Mouse (Mus musculus): ENCODE results near the gene P4ha2. TPM values are rescaled to one million over a fixed set of nuclear protein-coding genes. Genes with fewer than 3 reads are reported as not detected.

Gene P4ha2
- polyA plus RNA-seq, 1 experiment from 2014 or later = 47.4 TPM

GRCm38 (mm10) chr11:54155864-54156263, 56.0 kb downstream of the P4ha2 start:
- no peaks in the 10 kb centered on the region for H3K4me1 ChIP-seq (replicated peaks; ENCODE audit: control insufficient read depth, insufficient read depth, low read length)
- no peaks in the 10 kb centered on the region for H3K27me3 ChIP-seq (ENCODE audit: control insufficient read depth, insufficient read depth, low read depth, low read length)
- no peak overlapping the region for H3K9ac ChIP-seq (ENCODE audit: low read length)
- H3K36me3 ChIP-seq (ENCODE audit: control insufficient read depth, insufficient read depth, low read length) = no peaks in the 10 kb centered on the region
- 64% methylated on average over 6 of the region's 6 CpGs for WGBS
- peak overlapping the region; percentile 50 for H3K27ac ChIP-seq (ENCODE audit: low read length)
- H3K4me3 ChIP-seq (ENCODE audit: low read length) = no peak overlapping the region
- H3K9me3 ChIP-seq (ENCODE audit: control insufficient read depth, low read length) = no peaks in the 10 kb centered on the region
- peak; percentile 80 for ATAC-seq (ENCODE audit: low read depth)
- H3K4me2 ChIP-seq (ENCODE audit: low read depth, low read length) = no peak overlapping the region

GRCm38 (mm10) chr11:54156504-54156903, 56.6 kb downstream of the P4ha2 start:
- Histone ChIP-seq H3K36me3 (ENCODE audit: control insufficient read depth, insufficient read depth, low read length) (no peaks in the 10 kb centered on the region), H3K4me2 (ENCODE audit: low read depth, low read length) (no peak overlapping the region), H3K27me3 (ENCODE audit: control insufficient read depth, insufficient read depth, low read depth, low read length) (no peaks in the 10 kb centered on the region), H3K4me1 (replicated peaks; ENCODE audit: control insufficient read depth, insufficient read depth, low read length) (no peaks in the 10 kb centered on the region), H3K4me3 (ENCODE audit: low read length) (no peak overlapping the region), H3K9ac (ENCODE audit: low read length) (no peak overlapping the region), H3K27ac (ENCODE audit: low read length) (peak overlapping the region; percentile 65), H3K9me3 (ENCODE audit: control insufficient read depth, low read length) (no peaks in the 10 kb centered on the region)
- ATAC-seq (ENCODE audit: low read depth) = 0 out of 2 replicates have a peak, but pooled peaks have one; percentile 4

GRCm38 (mm10) chr11:54157586-54157985, 57.7 kb downstream of the P4ha2 start:
- Histone ChIP-seq H3K36me3 (ENCODE audit: control insufficient read depth, insufficient read depth, low read length) (no peaks in the 10 kb centered on the region), H3K9me3 (ENCODE audit: control insufficient read depth, low read length) (no peaks in the 10 kb centered on the region), H3K27ac (ENCODE audit: low read length) (no peak overlapping the region), H3K4me2 (ENCODE audit: low read depth, low read length) (no peak overlapping the region), H3K27me3 (ENCODE audit: control insufficient read depth, insufficient read depth, low read depth, low read length) (no peaks in the 10 kb centered on the region), H3K4me3 (ENCODE audit: low read length) (no peak overlapping the region), H3K9ac (ENCODE audit: low read length) (no peak overlapping the region), H3K4me1 (replicated peaks; ENCODE audit: control insufficient read depth, insufficient read depth, low read length) (no peaks in the 10 kb centered on the region)
- no peak for ATAC-seq (ENCODE audit: low read depth)
- 71% methylated on average over 8 of the region's 8 CpGs for WGBS

- H3K9me3 ChIP-seq (ENCODE audit: control insufficient read depth, low read length) = no peaks in the 10 kb centered on the region
- H3K4me1 ChIP-seq (replicated peaks; ENCODE audit: control insufficient read depth, insufficient read depth, low read length) = no peaks in the 10 kb centered on the region
- no peak overlapping the region for H3K4me2 ChIP-seq (ENCODE audit: low read depth, low read length)
- no peak overlapping the region for H3K4me3 ChIP-seq (ENCODE audit: low read length)
- no peak overlapping the region for H3K27ac ChIP-seq (ENCODE audit: low read length)
- ATAC-seq (ENCODE audit: low read depth) = no peak
- 76% methylated on average over 5 of the region's 5 CpGs for WGBS
- no peaks in the 10 kb centered on the region for H3K27me3 ChIP-seq (ENCODE audit: control insufficient read depth, insufficient read depth, low read depth, low read length)
- no peak overlapping the region for H3K9ac ChIP-seq (ENCODE audit: low read length)
- no peaks in the 10 kb centered on the region for H3K36me3 ChIP-seq (ENCODE audit: control insufficient read depth, insufficient read depth, low read length)
These were observed 60.5 kb downstream of the P4ha2 start for GRCm38 (mm10) chr11:54160435-54160834.

- Histone ChIP-seq H3K27ac (ENCODE audit: low read length) (no peak overlapping the region), H3K9me3 (ENCODE audit: control insufficient read depth, low read length) (no peaks in the 10 kb centered on the region), H3K36me3 (ENCODE audit: control insufficient read depth, insufficient read depth, low read length) (no peaks in the 10 kb centered on the region), H3K9ac (ENCODE audit: low read length) (no peak overlapping the region), H3K27me3 (ENCODE audit: control insufficient read depth, insufficient read depth, low read depth, low read length) (no peaks in the 10 kb centered on the region), H3K4me1 (replicated peaks; ENCODE audit: control insufficient read depth, insufficient read depth, low read length) (no peaks in the 10 kb centered on the region), H3K4me2 (ENCODE audit: low read depth, low read length) (no peak overlapping the region), H3K4me3 (ENCODE audit: low read length) (no peak overlapping the region)
- ATAC-seq (ENCODE audit: low read depth) = no peak
- WGBS = 60% methylated on average over 2 of the region's 2 CpGs
These were observed 61.0 kb downstream of the P4ha2 start for GRCm38 (mm10) chr11:54160920-54161319.

GRCm38 (mm10) chr11:54161514-54161913, 61.6 kb downstream of the P4ha2 start:
- Histone ChIP-seq H3K36me3 (ENCODE audit: control insufficient read depth, insufficient read depth, low read length) (no peaks in the 10 kb centered on the region), H3K27me3 (ENCODE audit: control insufficient read depth, insufficient read depth, low read depth, low read length) (no peaks in the 10 kb centered on the region), H3K9me3 (ENCODE audit: control insufficient read depth, low read length) (no peaks in the 10 kb centered on the region), H3K9ac (ENCODE audit: low read length) (no peak overlapping the region), H3K4me2 (ENCODE audit: low read depth, low read length) (no peak overlapping the region), H3K4me1 (replicated peaks; ENCODE audit: control insufficient read depth, insufficient read depth, low read length) (no peaks in the 10 kb centered on the region), H3K27ac (ENCODE audit: low read length) (no peak overlapping the region), H3K4me3 (ENCODE audit: low read length) (no peak overlapping the region)
- no peak for ATAC-seq (ENCODE audit: low read depth)
- 70% methylated on average over 2 of the region's 2 CpGs for WGBS

GRCm38 (mm10) chr11:54162968-54163367, 63.1 kb downstream of the P4ha2 start:
- ATAC-seq (ENCODE audit: low read depth) = no peak
- WGBS = 14% methylated on average over 1 of the region's 1 CpGs

GRCm38 (mm10) chr11:54169432-54170295, 69.8 kb downstream of the P4ha2 start:
- Histone ChIP-seq H3K36me3 (ENCODE audit: control insufficient read depth, insufficient read depth, low read length) (no peaks in the 10 kb centered on the region), H3K4me1 (replicated peaks; ENCODE audit: control insufficient read depth, insufficient read depth, low read length) (no peaks in the 10 kb centered on the region), H3K4me2 (ENCODE audit: low read depth, low read length) (no peak overlapping the region), H3K27me3 (ENCODE audit: control insufficient read depth, insufficient read depth, low read depth, low read length) (no peaks in the 10 kb centered on the region), H3K9ac (ENCODE audit: low read length) (no peak overlapping the region), H3K9me3 (ENCODE audit: control insufficient read depth, low read length) (no peaks in the 10 kb centered on the region), H3K27ac (ENCODE audit: low read length) (no peak overlapping the region), H3K4me3 (ENCODE audit: low read length) (no peak overlapping the region)
- WGBS = 59% methylated on average over 3 of the region's 3 CpGs
- no peak for ATAC-seq (ENCODE audit: low read depth)

More at GRCm38 (mm10) chr11:54162968-54163367, 63.1 kb downstream of the P4ha2 start:
- Histone ChIP-seq H3K27ac (ENCODE audit: low read length) (no peak overlapping the region), H3K36me3 (ENCODE audit: control insufficient read depth, insufficient read depth, low read length) (no peaks in the 10 kb centered on the region), H3K4me1 (replicated peaks; ENCODE audit: control insufficient read depth, insufficient read depth, low read length) (no peaks in the 10 kb centered on the region), H3K9me3 (ENCODE audit: control insufficient read depth, low read length) (no peaks in the 10 kb centered on the region), H3K27me3 (ENCODE audit: control insufficient read depth, insufficient read depth, low read depth, low read length) (no peaks in the 10 kb centered on the region), H3K4me2 (ENCODE audit: low read depth, low read length) (no peak overlapping the region), H3K9ac (ENCODE audit: low read length) (no peak overlapping the region), H3K4me3 (ENCODE audit: low read length) (no peak overlapping the region)

- 58% methylated on average over 2 of the region's 2 CpGs for WGBS
These were observed 71.3 kb downstream of the P4ha2 start for GRCm38 (mm10) chr11:54171175-54171574.

More at GRCm38 (mm10) chr11:54171175-54171574, 71.3 kb downstream of the P4ha2 start:
- Histone ChIP-seq H3K4me1 (replicated peaks; ENCODE audit: control insufficient read depth, insufficient read depth, low read length) (no peaks in the 10 kb centered on the region), H3K4me3 (ENCODE audit: low read length) (no peak overlapping the region), H3K36me3 (ENCODE audit: control insufficient read depth, insufficient read depth, low read length) (no peaks in the 10 kb centered on the region), H3K9me3 (ENCODE audit: control insufficient read depth, low read length) (no peaks in the 10 kb centered on the region), H3K27ac (ENCODE audit: low read length) (no peak overlapping the region), H3K4me2 (ENCODE audit: low read depth, low read length) (no peak overlapping the region), H3K9ac (ENCODE audit: low read length) (no peak overlapping the region), H3K27me3 (ENCODE audit: control insufficient read depth, insufficient read depth, low read depth, low read length) (no peaks in the 10 kb centered on the region)
- ATAC-seq (ENCODE audit: low read depth) = no peak
